Mouse (Mus musculus): ENCODE results near the gene Cmip.

The Cmip gene

GRCm38 (mm10) chr8:117257821-117258575 is 1.1 kb downstream of the Cmip start:
- DNase-seq (ENCODE audit: low spot score): peak; percentile 40

GRCm38 (mm10) chr8:117258576-117259040 is 1.7 kb downstream of the Cmip start:
- no peak for DNase-seq (ENCODE audit: low spot score)

GRCm38 (mm10) chr8:117259431-117260001 is 2.7 kb downstream of the Cmip start:
- DNase-seq (ENCODE audit: low spot score): no peak

- no peak for DNase-seq (ENCODE audit: low spot score)
These were observed 3.5 kb downstream of the Cmip start for GRCm38 (mm10) chr8:117260234-117260929.

- no peak for DNase-seq (ENCODE audit: low spot score)
These were observed 4.1 kb downstream of the Cmip start for GRCm38 (mm10) chr8:117260930-117261475.

GRCm38 (mm10) chr8:117261702-117262101 is 4.8 kb downstream of the Cmip start:
- no peak for DNase-seq (ENCODE audit: low spot score)

GRCm38 (mm10) chr8:117262685-117263084 is 5.8 kb downstream of the Cmip start:
- DNase-seq (ENCODE audit: low spot score): no peak

GRCm38 (mm10) chr8:117263442-117263841 is 6.6 kb downstream of the Cmip start:
- DNase-seq (ENCODE audit: low spot score): no peak

DNA sequence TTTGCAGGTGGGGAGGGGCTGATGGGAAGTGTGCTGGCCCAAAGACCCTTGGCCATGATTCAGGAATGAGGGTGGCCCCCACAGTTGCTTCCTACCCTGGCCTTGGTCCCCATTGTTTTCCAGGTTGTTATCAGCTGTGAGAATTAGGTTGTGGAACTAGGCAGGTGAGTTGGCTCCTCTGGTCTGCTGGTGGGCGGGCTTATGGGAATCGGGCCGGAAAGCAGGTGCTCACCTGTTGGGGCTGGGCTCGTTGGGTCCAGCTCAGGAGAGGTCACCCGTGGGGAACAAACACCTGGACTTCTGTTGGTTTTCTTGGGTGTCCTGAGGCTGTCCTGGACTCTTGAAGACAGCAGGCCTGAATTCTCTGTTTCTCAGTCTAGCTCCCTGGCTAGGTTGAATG is 8.2 kb downstream of the Cmip start:
- DNase-seq (ENCODE audit: low spot score): no peak

DNA sequence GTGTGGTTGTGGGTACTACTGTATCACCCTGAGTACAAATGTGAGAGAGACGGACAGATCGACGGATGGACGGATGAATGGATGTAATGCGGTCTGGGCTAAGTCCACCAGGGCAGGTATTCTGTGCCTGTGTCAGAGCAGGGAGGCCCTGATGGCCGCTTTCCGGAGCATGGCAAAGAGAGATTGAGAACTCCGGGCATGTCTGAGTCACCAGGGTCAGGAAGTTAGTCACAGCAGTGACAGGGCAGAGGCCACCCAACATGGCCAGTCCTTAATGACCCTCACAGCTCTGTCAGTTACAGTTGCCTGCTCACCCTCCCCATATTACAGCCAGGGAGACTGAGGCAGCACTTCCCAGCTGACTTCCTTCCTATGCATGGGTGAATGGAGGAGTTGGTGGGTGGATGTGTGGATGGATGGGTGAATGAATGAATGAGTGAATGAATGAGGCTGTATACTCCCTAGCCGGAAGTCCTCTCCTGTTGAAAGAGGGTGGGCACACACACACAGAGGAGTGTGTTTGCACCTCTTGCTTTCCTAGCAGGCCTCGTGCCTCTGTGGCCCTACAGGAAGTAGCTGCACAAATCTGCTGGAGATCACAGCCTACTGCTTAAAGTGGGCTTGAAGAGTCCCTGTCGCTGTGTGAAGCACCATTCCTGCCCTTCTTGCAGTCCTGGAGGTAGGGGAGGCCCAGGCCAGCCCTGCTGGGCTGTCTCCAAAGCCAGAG is 10.7 kb downstream of the Cmip start:
- DNase-seq (ENCODE audit: low spot score): no peak

DNA sequence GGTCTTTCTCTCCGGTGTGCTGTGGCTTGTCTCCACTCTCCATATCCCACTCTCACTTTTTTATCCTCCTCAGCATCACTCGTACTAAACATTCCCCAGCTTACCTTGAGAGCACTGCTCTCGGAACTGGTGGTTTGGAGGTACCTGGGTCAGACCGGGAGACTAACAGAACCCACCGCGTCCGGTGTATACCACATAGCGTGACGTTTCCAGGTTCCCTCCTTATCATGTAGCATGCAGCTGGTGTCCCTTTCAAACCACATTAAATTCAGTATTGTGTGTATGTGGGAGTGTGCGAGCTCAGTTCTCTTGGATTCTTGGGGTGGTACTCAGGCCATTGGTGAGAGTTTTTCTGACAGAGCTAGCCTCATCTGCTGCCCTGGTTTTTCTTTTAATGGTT is 21.4 kb downstream of the Cmip start:
- DNase-seq (ENCODE audit: low spot score): no peak

DNA sequence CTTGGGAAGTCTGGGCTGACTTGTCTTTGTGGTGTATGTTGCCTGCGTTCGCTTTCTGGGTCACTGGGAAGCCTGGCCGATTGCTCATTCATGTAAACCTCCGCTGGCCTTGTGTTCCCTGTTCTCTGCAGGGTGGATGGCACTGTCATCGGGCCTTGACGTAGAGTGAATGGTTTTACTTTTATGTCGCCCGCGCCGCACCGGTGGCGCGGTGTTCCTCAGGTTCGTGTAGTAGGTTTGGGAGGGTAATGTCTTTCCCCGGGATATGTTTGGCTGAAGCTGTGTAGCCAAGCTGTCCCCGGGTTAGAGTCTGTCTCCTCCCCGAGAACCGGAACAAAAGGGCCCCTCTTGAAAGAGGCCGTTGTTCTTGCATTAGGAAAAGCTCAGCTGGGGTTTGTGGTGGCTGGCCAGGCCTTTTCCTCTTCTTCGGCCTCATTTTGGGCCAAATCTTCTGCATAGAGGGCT is 21.8 kb downstream of the Cmip start:
- no peak for DNase-seq (ENCODE audit: low spot score)

- DNase-seq (ENCODE audit: low spot score): no peak
These were observed 23.6 kb downstream of the Cmip start for GRCm38 (mm10) chr8:117280488-117280887.

DNA sequence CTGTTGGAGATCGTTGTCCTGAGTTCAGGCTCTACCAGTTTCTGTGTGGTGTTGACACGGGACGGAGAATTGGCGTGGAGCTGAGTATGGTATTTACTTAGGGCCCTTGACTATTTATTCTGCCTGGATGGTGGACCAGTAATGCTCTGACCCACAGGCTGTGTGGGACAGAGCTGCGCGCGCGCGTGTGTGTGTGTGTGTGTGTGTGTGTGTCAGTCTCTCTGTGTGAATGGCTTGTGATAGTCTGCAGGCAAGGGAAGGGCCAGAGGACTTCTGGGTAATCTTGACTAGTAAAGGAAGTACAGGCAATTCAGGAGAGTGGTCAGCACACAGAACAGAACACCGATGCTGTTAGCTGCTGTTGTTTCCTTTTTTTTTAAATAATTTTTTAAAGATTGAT is 24.8 kb downstream of the Cmip start:
- DNase-seq (ENCODE audit: low spot score): no peak

GRCm38 (mm10) chr8:117282141-117282950 is 25.5 kb downstream of the Cmip start:
- no peak for DNase-seq (ENCODE audit: low spot score)

DNA sequence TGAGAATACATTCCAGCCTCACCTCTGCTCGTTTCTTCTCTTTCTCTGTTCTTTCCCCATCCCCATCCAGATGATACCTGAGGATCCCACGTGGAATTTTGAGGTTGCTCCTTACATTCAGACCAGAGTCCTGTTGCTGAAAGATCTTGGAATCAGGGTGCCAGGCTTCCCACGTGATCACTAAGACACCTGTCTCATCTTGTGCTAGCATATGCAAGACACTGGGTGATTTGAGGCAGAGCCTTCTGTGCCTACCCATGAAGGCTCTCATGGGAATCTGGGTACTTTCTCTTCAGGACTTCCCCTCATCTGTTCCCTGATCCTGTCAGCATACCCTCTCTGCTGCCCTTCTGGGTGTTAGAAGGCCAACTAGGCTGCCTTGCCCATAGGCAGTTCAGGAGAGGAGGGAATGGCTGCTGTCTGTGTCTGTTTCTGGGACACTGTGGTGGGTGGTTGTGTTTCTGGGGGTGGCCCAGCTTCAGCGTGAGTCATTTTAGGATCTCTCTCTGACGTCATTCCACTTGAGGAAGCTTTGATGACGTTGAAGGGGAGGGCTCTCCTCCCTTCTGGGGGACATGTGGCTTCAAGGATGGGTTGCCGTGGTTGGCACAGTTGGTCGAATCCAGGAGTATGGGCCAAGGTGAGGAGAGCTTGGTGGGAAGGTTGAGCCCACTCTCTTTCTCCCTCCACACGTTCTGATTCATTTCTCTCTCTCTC is 28.1 kb downstream of the Cmip start:
- DNase-seq (ENCODE audit: low spot score): no peak

GRCm38 (mm10) chr8:117287966-117288365 is 31.1 kb downstream of the Cmip start:
- DNase-seq (ENCODE audit: low spot score): no peak

- DNase-seq (ENCODE audit: low spot score): no peak
These were observed 32.2 kb downstream of the Cmip start for GRCm38 (mm10) chr8:117289016-117289415.

GRCm38 (mm10) chr8:117290506-117290905 is 33.6 kb downstream of the Cmip start:
- DNase-seq (ENCODE audit: low spot score): no peak

DNA sequence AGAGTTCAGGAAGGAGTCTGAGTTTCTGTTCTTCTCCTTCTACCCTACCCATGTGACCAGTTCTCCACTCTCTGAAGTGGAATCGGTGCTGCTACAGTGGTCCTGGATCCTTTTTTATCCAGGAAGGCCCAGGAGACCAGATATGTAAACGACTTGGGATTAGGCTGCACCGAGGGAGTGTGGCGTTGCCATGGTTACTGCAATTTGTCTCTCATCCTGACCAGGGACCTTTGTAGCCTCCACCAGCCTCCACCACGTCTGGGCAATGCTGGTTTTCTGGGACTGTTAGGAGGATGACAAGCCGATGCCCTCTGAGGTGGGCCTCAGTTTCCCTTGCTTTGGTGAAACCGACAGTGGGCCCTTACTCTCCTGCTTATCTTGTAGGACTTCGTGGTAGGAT is 35.4 kb downstream of the Cmip start:
- DNase-seq (ENCODE audit: low spot score): no peak

DNA sequence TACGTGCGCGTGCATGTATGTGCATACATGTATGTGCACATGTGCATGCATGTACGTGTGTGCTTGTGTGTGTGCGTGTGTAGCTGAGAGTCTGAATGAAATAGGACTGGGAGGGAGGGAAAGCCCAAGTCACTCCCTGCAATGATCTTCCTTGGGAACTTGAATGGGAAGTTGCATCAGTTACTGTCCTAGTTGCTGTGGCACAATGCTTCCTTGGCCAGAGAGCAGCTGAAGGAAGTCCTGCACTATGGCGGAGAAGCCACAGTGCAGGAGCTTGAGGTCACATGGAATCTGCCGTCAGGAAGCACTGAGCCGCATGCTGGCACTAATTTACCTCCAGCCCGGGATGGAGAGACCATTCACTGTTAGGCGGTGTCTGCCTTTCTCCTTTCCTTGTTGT is 37.9 kb downstream of the Cmip start:
- DNase-seq (ENCODE audit: low spot score): no peak

Data from spleen, adult 12 weeks (tissue).